Mouse (Mus musculus) kidney, postnatal 25 days (tissue): ENCODE measurements around the gene Crk.

Experiments used
- DNase-seq, 2 experiments: peaks; one replicate each; pipeline ENCODE4 v3.0.0; 2021; ENCODE audit warnings: mixed read lengths in 2 of 2

Crk gene

GRCm38 (mm10) chr11:75740204-75740603 lies 61.1 kb downstream of the Crk start:
- DNase-seq = no peak

DNA sequence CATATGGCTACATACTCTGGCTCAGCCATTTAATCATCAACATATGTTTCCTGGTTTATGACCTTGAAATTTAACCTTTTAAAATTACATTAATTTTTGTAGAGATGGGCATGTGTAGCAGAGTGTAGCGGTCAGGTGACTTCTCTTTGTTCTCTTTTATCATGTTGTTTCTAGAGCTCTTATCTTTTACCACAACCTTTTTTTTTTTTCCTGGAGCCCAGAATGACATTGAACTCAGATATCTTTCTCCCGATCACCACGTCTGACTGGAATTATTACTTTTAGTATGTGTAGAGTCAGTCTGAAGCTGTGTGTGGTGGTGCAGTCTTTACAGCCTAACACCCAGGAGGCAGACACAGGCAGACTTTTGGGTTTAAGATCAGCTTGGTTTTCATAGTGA lies 62.6 kb downstream of the Crk start:
- no peak for DNase-seq

GRCm38 (mm10) chr11:75744761-75745160 lies 65.7 kb downstream of the Crk start:
- DNase-seq = no peak

DNA sequence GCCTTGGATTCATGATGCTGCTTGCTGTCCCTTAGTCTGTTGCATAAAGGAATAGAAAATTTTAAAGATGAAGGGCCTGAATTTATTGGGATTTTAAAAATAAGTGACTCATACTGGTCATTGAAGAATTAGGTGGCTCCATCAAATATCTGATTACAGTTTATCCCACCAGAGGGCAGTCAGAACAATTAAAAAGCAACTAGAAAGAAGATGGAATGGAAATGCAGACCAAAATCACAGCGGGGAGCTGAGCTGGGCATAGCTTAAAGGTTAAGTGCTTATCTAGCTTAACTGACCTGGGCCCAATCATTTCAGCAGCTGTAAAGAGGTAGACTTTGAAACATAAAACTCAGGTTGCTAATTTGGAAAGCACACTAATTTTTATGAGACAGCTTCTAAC lies 71.5 kb downstream of the Crk start:
- no peak for DNase-seq

DNA sequence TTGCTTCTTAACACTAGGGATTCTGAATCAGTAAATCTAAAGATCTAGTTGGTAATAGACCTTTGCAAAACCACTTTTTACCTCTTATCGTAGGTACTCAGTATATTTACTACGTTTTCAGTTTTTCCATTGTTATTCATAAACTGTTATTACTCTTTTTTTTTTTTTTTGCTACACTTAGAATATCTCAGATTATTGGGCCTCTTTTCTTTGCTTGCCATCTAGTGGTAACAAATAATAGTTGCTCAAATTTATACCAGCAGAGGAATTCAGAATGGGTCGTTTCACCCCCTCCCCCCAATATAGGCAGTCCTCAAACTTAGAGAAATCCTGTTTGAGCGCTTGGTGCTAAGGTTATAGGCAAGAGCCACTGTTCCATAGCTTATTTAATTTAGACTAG lies 72.0 kb downstream of the Crk start:
- DNase-seq = no peak
